8 mouse cellular contexts compared by ENCODE assay signal in the genomic region with DNA sequence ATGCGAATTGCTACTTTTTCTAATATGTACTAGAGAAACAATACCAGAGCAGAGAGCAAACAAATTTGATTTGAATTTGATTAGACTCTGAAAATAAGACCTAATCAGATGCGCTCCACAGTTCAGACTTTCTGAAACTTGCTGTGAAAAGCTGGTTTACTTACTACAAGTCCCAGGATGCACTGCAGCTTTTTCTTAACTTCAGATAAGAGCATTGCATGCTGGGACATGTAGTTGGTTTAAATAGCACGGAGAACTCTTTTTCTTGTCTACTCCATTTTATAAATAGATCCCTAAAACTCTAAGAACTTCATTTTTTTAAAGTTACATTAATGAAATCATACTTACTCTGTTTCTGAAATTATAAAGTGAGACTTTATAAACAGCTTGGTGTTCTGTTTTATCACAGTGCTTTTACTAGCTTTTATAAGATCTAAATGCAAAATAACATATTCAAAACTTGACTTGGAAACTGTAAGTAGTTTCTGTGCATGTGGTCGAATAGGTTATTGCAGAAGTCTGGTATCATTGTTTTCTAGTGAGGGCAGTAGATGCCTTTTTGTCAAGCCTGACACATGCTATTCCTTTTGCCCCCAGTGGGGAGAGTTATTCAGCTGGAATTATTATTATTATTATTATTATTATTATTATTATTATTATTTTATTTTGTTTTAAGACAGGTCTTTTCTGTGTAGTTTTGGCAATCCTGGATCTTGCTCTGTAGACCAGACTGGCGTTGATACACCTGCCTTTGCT.
DNase-seq lines count a peak whose midpoint lies in the region; ATAC-seq lines count a peak whose summit lies in the region.

No protein-coding gene starts in this region.

- peak; percentile 75 for DNase-seq in heart, adult 11 months
- no peak for DNase-seq in heart, postnatal 36 days
- DNase-seq in right cerebral cortex, adult 18-20 months = peak; percentile 45
- no peak for DNase-seq in right cerebral cortex, postnatal 25 days
- peak; percentile 89 for DNase-seq in brain, adult 2 months (ENCODE audit: low read depth, low spot score)
- DNase-seq in naive thymus-derived CD4-positive, alpha-beta T cell, adult 2 months (ENCODE audit: low read depth) = peak; percentile 85
- no peak for DNase-seq in ovary, postnatal 36 days (ENCODE audit: low spot score)

- intact Hi-C loops in heart, postnatal 36 days (cut with DNase I) = no loop called here

- ATAC-seq in hematopoietic stem cell, adult 5-6 weeks (replicated peaks in 1 of 2; ENCODE audit: insufficient read depth in 1 of 2, low FRiP score in 2 of 2, low TSS enrichment in 1 of 2, low read depth in 1 of 2, poor library complexity in 2 of 2, severe bottlenecking in 2 of 2) = peak; percentile 77 to 89; a peak in 3 of 4 replicates

Comparison
In these comparisons a context has a peak if more than half of its experiments do, and no peak if none do; other contexts are left out.
1. DNase-seq: peak in heart, adult 11 months (single experiment), right cerebral cortex, adult 18-20 months (single experiment), brain, adult 2 months (single experiment) and naive thymus-derived CD4-positive, alpha-beta T cell, adult 2 months (single experiment); none in heart, postnatal 36 days (0 of 2), right cerebral cortex, postnatal 25 days (single experiment) and ovary, postnatal 36 days (single experiment).